Mouse (Mus musculus) intestine, embryonic 14.5 days (tissue): Measurements from ENCODE around the gene Snrpg. TPM values are rescaled to one million over a fixed set of nuclear protein-coding genes. Genes with fewer than 3 reads are reported as not detected.

Experiments used
- polyA plus RNA-seq: library from polyadenylated mRNA; unstranded; fragments of >200 nt; fragmentation: Nextera tagmentation; extraction: Ambion mirVana; gene quantifications from 2 replicates; pipeline ENCODE4 v1.2.1, GENCODE M21; 2014

Gene Snrpg
- polyA plus RNA-seq, 1 experiment from 2014 or later: 872 TPM

Other genes with a start within 250 kb of the Snrpg start
- gene Tgfa, start 176.1 kb upstream of the Snrpg start, polyA plus RNA-seq: 6.8 and 7.3 TPM in 2 replicates
- gene Fam136a, start 5.7 kb upstream of the Snrpg start, polyA plus RNA-seq: 162 and 167 TPM in 2 replicates
- gene Pcyox1, start 25.9 kb downstream of the Snrpg start, polyA plus RNA-seq: 81.6 and 87.9 TPM in 2 replicates
- gene Tia1, start 32.9 kb downstream of the Snrpg start, polyA plus RNA-seq: 184 and 216 TPM in 2 replicates
- not detected in 2 replicates for gene Gm44790, start 55.4 kb downstream of the Snrpg start, polyA plus RNA-seq
- gene C87436, start 67.1 kb downstream of the Snrpg start, polyA plus RNA-seq: 21.4 and 26.5 TPM in 2 replicates
- gene Pcbp1, start 155.0 kb downstream of the Snrpg start, polyA plus RNA-seq: 261 and 405 TPM in 2 replicates